Mouse (Mus musculus): Measurements from ENCODE around the gene Arhgef5. TPM values are rescaled to one million over a fixed set of nuclear protein-coding genes. Genes with fewer than 3 reads are reported as not detected.

The Arhgef5 gene
- polyA plus RNA-seq, 1 experiment from 2014 or later, result 6.7 TPM

GRCm38 (mm10) chr6:43280481-43280880 lies 15.1 kb downstream of the Arhgef5 start:
- Histone ChIP-seq H3K4me2 (no peak overlapping the region), H3K4me1 (no peaks in the 10 kb centered on the region), H3K9ac (no peak overlapping the region), H3K36me3 (peaks cover 69% of the 10 kb centered on the region), H3K27me3 (replicated peaks) (no peaks in the 10 kb centered on the region), H3K4me3 (no peak overlapping the region), H3K9me3 (no peaks in the 10 kb centered on the region), H3K27ac (replicated peaks) (no peak overlapping the region)
- ATAC-seq (ENCODE audit: extremely low read depth, insufficient number of reproducible peaks, low FRiP score, low TSS enrichment), result no peak
- 57% methylated on average over 5 of the region's 5 CpGs for WGBS

GRCm38 (mm10) chr6:43292041-43292440 lies 26.7 kb downstream of the Arhgef5 start:
- H3K36me3 ChIP-seq, result peaks cover 24% of the 10 kb centered on the region
- 67% methylated on average over 3 of the region's 3 CpGs for WGBS
- no peak for ATAC-seq (ENCODE audit: extremely low read depth, insufficient number of reproducible peaks, low FRiP score, low TSS enrichment)
- no peak overlapping the region for H3K4me3 ChIP-seq
- no peaks in the 10 kb centered on the region for H3K9me3 ChIP-seq
- no peak overlapping the region for H3K9ac ChIP-seq
- 0 out of 2 replicates have a peak overlapping the region, but pooled peaks have one; percentile 15 for H3K27ac ChIP-seq (replicated peaks)
- H3K27me3 ChIP-seq (replicated peaks), result no peaks in the 10 kb centered on the region
- H3K4me2 ChIP-seq, result no peak overlapping the region
- H3K4me1 ChIP-seq, result peaks cover 21% of the 10 kb centered on the region

GRCm38 (mm10) chr6:43292471-43293076 lies 27.2 kb downstream of the Arhgef5 start:
- Histone ChIP-seq H3K4me3 (no peak overlapping the region), H3K9ac (no peak overlapping the region), H3K36me3 (peaks cover 19% of the 10 kb centered on the region), H3K27ac (replicated peaks) (0 out of 2 replicates have a peak overlapping the region, but pooled peaks have one; percentile 15), H3K4me2 (no peak overlapping the region), H3K27me3 (replicated peaks) (no peaks in the 10 kb centered on the region), H3K4me1 (peaks cover 21% of the 10 kb centered on the region), H3K9me3 (no peaks in the 10 kb centered on the region)
- 51% methylated on average over 6 of the region's 6 CpGs for WGBS
- ATAC-seq (ENCODE audit: extremely low read depth, insufficient number of reproducible peaks, low FRiP score, low TSS enrichment), result no peak

- no peak overlapping the region for H3K27ac ChIP-seq (replicated peaks)
- H3K9ac ChIP-seq, result no peak overlapping the region
- no peaks in the 10 kb centered on the region for H3K27me3 ChIP-seq (replicated peaks)
- peaks cover 13% of the 10 kb centered on the region for H3K36me3 ChIP-seq
- H3K4me3 ChIP-seq, result no peak overlapping the region
- no peak overlapping the region for H3K4me2 ChIP-seq
- WGBS, result 78% methylated on average over 7 of the region's 7 CpGs
- H3K9me3 ChIP-seq, result no peaks in the 10 kb centered on the region
- H3K4me1 ChIP-seq, result peaks cover 21% of the 10 kb centered on the region
- ATAC-seq (ENCODE audit: extremely low read depth, insufficient number of reproducible peaks, low FRiP score, low TSS enrichment), result no peak
Observed at GRCm38 (mm10) chr6:43293175-43293574, 27.8 kb downstream of the Arhgef5 start.

- 0 out of 2 replicates have a peak overlapping the region, but pooled peaks have one; percentile 3 for H3K9ac ChIP-seq
- H3K4me1 ChIP-seq, result peaks cover 21% of the 10 kb centered on the region
- no peak overlapping the region for H3K4me3 ChIP-seq
- WGBS, result 13% methylated on average over 5 of the region's 5 CpGs
- no peak overlapping the region for H3K27ac ChIP-seq (replicated peaks)
- H3K9me3 ChIP-seq, result no peaks in the 10 kb centered on the region
- no peak for ATAC-seq (ENCODE audit: extremely low read depth, insufficient number of reproducible peaks, low FRiP score, low TSS enrichment)
- no peaks in the 10 kb centered on the region for H3K36me3 ChIP-seq
- no peaks in the 10 kb centered on the region for H3K27me3 ChIP-seq (replicated peaks)
- H3K4me2 ChIP-seq, result no peak overlapping the region
Observed at GRCm38 (mm10) chr6:43295908-43296307, 30.5 kb downstream of the Arhgef5 start.

- Histone ChIP-seq H3K27ac (replicated peaks) (no peak overlapping the region), H3K36me3 (no peaks in the 10 kb centered on the region), H3K4me3 (no peak overlapping the region), H3K27me3 (replicated peaks) (no peaks in the 10 kb centered on the region), H3K9ac (no peak overlapping the region), H3K9me3 (no peaks in the 10 kb centered on the region), H3K4me1 (peaks cover 20% of the 10 kb centered on the region), H3K4me2 (no peak overlapping the region)
- no peak for ATAC-seq (ENCODE audit: extremely low read depth, insufficient number of reproducible peaks, low FRiP score, low TSS enrichment)
- WGBS, result 36% methylated on average over 7 of the region's 7 CpGs
Observed at GRCm38 (mm10) chr6:43296798-43297507, 31.6 kb downstream of the Arhgef5 start.

GRCm38 (mm10) chr6:43297508-43297850 lies 32.1 kb downstream of the Arhgef5 start:
- H3K4me3 ChIP-seq, result no peak overlapping the region
- no peaks in the 10 kb centered on the region for H3K36me3 ChIP-seq
- H3K4me1 ChIP-seq, result peaks cover 15% of the 10 kb centered on the region
- H3K27me3 ChIP-seq (replicated peaks), result no peaks in the 10 kb centered on the region
- H3K4me2 ChIP-seq, result no peak overlapping the region
- no peak for ATAC-seq (ENCODE audit: extremely low read depth, insufficient number of reproducible peaks, low FRiP score, low TSS enrichment)
- WGBS, result 39% methylated on average over 2 of the region's 2 CpGs
- no peak overlapping the region for H3K27ac ChIP-seq (replicated peaks)
- no peaks in the 10 kb centered on the region for H3K9me3 ChIP-seq
- no peak overlapping the region for H3K9ac ChIP-seq

GRCm38 (mm10) chr6:43309454-43309853 lies 44.1 kb downstream of the Arhgef5 start, which contains the start of gene Nobox:
Gene Nobox (minus strand): TSS chr6:43309554.
- WGBS, result 52% methylated on average over 16 of the region's 16 CpGs
- no peak for ATAC-seq (ENCODE audit: extremely low read depth, insufficient number of reproducible peaks, low FRiP score, low TSS enrichment)

GRCm38 (mm10) chr6:43310071-43310470 lies 44.7 kb downstream of the Arhgef5 start:
- ATAC-seq (ENCODE audit: extremely low read depth, insufficient number of reproducible peaks, low FRiP score, low TSS enrichment), result no peak
- Histone ChIP-seq H3K4me2 (no peak overlapping the region), H3K27me3 (replicated peaks) (no peaks in the 10 kb centered on the region), H3K27ac (replicated peaks) (no peak overlapping the region), H3K4me3 (no peak overlapping the region), H3K9me3 (no peaks in the 10 kb centered on the region), H3K4me1 (no peaks in the 10 kb centered on the region), H3K36me3 (no peaks in the 10 kb centered on the region), H3K9ac (no peak overlapping the region)
- 49% methylated on average over 6 of the region's 6 CpGs for WGBS

More at GRCm38 (mm10) chr6:43309454-43309853, 44.1 kb downstream of the Arhgef5 start, which contains the start of gene Nobox:
- Histone ChIP-seq H3K27me3 (replicated peaks) (no peaks in the 10 kb centered on the region), H3K4me3 (no peak within 1 kb of the TSS), H3K9me3 (no peaks in the 10 kb centered on the region), H3K9ac (no peak within 1 kb of the TSS), H3K36me3 (no peaks in the 10 kb centered on the region), H3K4me2 (no peak within 1 kb of the TSS), H3K27ac (replicated peaks) (no peak within 1 kb of the TSS), H3K4me1 (no peaks in the 10 kb centered on the region)

GRCm38 (mm10) chr6:43312546-43312945 lies 47.2 kb downstream of the Arhgef5 start:
- no peak overlapping the region for H3K9ac ChIP-seq

GRCm38 (mm10) chr6:43312961-43313656 lies 47.7 kb downstream of the Arhgef5 start:
- Histone ChIP-seq H3K4me3 (no peak overlapping the region), H3K36me3 (no peaks in the 10 kb centered on the region), H3K9ac (no peak overlapping the region), H3K27ac (replicated peaks) (no peak overlapping the region), H3K4me1 (no peaks in the 10 kb centered on the region), H3K9me3 (no peaks in the 10 kb centered on the region), H3K27me3 (replicated peaks) (no peaks in the 10 kb centered on the region), H3K4me2 (no peak overlapping the region)
- WGBS, result 73% methylated on average over 8 of the region's 8 CpGs
- no peak for ATAC-seq (ENCODE audit: extremely low read depth, insufficient number of reproducible peaks, low FRiP score, low TSS enrichment)

More at GRCm38 (mm10) chr6:43312546-43312945, 47.2 kb downstream of the Arhgef5 start:
- no peak for ATAC-seq (ENCODE audit: extremely low read depth, insufficient number of reproducible peaks, low FRiP score, low TSS enrichment)
- H3K36me3 ChIP-seq, result no peaks in the 10 kb centered on the region
- no peak overlapping the region for H3K4me2 ChIP-seq
- H3K27ac ChIP-seq (replicated peaks), result no peak overlapping the region
- H3K27me3 ChIP-seq (replicated peaks), result no peaks in the 10 kb centered on the region
- H3K4me1 ChIP-seq, result no peaks in the 10 kb centered on the region
- H3K9me3 ChIP-seq, result no peaks in the 10 kb centered on the region
- no peak overlapping the region for H3K4me3 ChIP-seq

Measured in heart, embryonic 13.5 days (tissue).